Mouse (Mus musculus) c-Kit-positive CD71-positive TER-119-negative erythroid progenitor cells, embryonic 14.5 days (primary cell): ENCODE measurements around the gene Frmpd4.
A peak's percentile ranks its signal among the peaks of the same experiment; 100 is the strongest.

Source experiments
- DNase-seq: peaks from one replicate; pipeline ENCODE4 v3.0.0-alpha.2; 2013; ENCODE audit warnings: low read depth

The Frmpd4 gene

DNA sequence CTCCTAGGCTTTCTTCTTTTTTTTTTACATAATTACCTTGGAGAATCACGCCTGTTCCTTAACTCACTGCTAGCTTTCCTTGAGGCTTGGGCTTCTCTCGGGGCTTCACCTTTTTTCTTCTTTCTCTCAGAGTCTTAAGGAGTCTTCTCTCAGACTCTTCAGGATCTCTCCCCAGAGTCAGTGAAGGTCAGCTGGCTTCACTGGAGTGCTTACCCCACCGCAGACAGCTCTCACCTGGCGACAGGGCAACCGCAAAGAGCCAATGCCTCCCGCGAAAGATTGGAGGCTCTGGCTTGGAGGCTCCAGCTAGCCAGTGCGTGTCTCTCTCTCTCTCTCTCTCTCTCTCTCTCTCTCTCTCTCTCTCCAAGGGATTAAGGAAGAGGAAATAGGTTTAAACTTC lies 453.0 kb downstream of the Frmpd4 start:
- no peak for DNase-seq

DNA sequence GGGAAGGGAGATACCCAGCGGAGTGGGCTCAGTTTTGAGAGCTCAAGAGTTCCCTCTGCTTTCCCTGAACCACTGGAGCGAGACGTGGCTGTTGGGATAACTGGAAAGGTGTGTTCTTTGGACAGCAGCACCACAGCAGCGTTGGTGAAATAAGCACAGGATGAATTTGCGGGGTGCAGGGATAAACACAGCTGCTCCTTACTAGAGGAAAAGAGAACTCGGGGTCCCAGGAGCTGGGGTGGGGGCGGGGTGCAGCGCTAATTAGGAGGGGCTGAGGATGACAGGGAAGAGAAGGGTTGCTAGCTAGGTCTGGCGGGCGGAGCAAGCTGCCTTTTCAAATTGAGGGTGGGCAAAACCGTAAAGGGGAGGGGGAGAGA lies 453.5 kb downstream of the Frmpd4 start:
- no peak for DNase-seq

DNA sequence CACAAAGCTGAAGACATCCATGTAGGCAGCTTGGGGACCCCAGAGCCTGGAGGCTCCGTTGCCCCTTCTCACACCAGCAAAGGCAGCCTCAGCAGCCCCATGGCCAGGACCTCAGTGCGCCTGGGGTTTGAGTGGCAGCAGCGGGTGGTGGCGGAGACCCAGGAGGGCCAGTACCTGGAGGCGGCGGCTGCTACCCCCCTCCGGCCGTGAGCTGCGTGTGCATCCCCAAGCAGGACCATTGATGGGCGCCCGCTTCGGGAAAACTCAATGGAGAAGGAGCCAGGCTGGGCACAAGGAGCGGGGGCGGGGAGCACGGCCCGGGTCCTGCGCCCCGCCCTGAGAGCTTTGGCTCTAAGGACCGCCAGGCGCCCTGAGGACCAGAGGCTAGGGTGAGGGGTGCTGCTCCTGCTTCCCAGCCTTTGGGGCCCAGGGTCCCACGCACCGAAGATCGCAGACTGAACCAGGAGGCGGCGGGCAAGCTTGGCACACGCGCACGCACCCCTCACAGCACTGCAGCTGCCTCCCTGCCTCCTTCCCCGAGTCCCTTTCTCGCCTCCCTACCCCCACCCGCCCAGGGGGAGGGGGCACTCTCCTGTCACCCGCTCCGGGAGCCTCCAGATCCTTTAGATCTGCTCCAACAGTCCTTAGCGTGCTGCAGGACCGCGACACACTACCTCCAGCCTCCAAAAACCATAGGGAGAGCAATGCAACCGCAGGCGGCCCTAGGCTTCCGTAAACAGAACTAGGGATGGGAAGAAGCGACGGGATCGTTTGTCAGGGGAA lies 454.0 kb downstream of the Frmpd4 start:
- DNase-seq: no peak

DNA sequence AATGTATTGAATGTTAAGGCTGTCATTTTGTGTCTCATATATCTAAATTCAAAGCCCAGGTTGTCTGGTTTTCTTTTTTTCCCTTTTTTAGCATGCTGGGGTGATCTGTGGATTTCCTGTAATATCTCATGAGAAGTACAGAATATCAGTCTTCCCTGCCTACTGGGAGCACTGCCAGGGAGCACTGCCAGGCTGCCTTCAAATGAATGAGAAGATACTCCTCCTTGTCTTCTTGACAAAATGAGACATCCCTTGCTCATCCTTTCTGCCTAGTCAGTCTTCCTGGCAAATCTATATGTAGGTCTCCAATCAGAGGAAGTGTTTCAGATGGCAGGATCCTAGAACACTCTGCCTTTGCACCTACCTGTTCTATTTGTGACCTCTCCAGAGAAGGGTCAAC lies 535.4 kb downstream of the Frmpd4 start:
- no peak for DNase-seq

DNA sequence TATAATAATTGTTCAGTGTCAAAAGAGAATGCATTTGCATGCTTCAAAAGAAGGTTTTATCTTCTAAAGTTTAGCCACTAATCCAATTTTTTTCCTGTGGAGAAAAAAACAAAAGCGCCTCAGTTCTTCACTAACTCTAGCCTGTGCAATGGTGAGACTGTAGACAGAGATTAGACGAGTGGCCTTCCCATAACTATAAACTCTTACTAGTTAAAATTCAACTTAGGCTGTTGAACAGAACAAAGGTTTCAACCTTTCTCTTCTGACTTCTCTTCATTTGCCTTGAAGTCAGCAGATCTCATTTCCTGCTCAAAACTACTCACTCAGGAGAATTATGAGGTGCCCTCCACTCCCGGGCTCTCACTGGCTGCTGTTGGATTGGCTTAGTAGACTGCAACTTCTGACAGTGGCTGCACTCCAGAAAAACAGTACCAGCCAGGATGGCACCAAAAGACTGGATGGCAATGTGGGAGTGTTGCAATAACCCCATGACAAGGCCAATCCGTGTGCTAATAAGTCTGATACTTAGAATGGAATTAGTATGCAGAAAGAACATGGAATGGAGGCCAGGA lies 556.4 kb downstream of the Frmpd4 start:
- no peak for DNase-seq

DNA sequence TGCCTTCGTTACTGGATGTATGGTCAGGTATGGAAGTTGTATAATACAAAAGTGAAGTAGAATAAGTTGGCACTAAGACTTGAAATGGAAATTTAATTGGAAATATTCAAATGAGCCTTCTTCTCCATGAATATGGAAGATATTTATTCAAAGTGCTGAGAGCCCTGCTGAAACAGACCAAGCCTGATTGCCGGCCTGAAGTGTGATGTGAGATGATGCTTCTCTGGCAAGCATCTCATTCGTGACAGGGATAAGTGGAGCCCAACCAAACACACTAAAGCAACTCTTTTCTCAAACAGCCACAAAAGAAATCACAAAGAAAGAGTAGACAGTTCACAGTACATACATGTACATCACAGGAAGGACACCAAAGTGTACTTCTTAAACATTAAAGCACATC lies 559.2 kb downstream of the Frmpd4 start:
- DNase-seq: no peak

DNA sequence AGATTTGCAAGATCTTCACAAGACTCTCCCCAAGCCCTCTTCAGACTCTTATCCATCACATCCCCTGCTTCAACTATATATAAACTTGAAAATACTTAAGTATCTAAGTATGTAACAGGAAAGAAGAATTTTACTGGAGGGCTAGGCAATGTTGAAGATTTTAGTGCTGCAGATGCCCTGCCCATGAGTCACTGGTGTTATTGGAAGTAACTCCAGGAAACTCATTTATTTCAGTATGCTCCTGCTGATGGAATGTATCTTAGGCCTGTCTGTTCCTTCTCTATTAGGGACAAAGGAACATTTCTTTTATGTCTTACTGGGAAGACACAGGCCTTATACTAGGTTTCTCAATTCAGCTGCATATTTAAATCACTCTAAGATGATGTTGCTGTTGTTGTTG lies 592.2 kb downstream of the Frmpd4 start:
- DNase-seq: no peak

DNA sequence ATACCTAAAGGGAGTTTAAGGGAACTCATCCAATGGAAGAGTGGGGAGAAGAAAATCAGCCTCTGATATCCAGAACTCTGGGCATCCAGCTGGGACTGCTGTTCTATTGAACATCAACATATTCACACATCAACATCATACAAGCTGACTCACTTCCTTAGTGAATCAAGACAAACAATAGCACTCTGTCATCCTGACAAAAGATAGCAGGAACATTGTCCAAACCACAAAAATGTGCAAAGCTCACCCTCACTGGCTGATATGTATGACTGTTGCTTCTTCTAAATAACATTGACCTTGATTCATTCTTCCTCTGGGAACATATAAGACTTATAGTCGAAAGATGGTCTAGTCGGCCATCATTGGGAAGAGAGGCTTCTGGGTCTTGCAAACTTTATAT lies 625.8 kb downstream of the Frmpd4 start:
- DNase-seq: no peak

DNA sequence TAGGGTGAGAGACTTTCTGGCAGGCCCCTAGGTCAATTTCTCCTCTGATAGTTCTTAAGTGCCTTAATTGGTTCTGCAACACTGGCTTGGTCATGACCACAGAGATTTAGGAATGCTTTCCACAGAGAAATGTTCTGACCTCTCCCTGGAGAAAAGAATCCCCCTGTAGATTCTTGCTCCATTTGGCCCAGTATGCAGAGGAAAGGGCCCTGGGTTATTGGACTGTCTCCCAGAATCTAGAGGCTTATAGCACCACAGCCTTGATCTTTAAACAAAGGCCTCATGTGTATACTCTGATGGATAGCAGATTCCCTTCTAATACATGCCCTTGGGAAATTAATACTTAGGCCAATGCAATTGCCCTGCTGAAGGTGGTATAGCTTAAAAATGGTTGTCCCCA lies 667.5 kb downstream of the Frmpd4 start:
- DNase-seq: no peak

DNA sequence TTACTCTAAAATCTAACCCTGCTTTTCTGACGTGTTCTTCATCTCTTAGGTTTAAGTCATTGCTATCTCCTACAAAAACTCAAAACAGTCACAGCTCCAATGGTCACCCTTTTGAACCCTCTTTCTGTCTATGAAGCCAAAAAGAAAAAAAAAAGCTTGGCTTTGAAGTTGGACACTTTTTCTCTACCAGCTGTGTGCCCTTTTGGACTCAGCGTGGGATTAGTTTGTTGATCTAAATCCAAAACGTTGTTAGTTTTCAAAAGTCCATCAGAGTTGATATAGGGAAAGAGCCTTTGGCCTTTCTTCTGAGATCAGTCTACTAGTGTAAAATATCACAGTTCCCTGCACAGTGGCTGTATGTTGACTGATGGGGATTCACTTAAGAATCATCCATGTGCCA lies 676.0 kb downstream of the Frmpd4 start:
- no peak for DNase-seq

DNA sequence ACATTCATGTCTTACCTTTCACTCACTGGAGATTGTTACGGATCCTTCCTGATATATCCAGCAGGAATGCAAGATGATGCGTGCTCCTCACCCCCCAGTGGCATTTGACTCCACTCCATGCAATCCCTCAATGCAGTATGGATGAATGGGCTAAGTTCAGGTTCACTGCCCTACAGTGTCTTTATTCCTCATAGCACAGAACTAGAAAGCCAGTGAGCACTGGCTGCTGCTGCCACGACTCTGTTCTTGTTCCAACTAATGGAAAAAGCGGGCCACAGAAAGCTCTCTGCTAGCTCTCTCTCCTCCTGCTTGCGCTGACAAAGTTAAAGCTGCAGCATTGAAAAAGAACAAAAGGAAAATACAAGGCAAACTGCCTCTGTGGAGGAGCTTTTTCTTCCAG lies 722.2 kb downstream of the Frmpd4 start:
- DNase-seq: no peak

DNA sequence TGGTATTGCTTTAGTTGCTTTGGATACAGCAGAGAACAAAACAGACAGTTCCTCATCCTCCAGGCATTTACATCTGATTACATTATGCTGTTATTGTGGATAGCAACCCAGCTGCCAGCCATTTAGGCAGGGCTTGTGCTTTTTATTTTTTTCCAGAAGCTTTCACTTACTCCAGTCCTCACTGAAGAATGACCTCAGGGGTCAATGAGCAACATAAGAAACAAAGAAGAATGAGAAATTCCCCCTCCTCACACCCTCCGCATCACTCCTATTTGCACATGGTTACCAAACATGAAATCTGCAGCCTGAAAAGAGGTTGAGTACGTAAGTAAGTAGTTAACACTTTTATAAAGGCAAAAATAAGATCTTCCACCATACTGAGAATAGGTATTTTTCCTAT lies 744.5 kb downstream of the Frmpd4 start:
- DNase-seq: no peak

DNA sequence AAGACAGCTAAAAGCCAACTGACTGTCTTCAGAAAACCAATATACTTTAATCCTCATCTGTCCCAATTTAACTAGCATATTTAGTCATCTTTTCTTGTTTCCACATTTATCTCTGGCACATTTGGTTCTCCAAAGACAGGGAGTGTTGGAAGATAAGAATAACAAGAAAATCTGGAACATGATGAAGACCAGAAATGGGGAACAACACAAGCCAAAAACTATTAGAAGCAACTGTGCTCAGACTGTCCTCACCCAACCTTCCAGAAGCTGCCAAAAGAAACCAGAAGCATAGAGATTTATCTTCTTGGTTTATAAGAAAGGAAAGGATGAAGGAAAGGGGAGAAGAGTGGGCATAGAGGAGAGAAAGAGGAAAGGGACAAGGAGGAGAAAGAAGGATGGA lies 748.6 kb downstream of the Frmpd4 start:
- no peak for DNase-seq

DNA sequence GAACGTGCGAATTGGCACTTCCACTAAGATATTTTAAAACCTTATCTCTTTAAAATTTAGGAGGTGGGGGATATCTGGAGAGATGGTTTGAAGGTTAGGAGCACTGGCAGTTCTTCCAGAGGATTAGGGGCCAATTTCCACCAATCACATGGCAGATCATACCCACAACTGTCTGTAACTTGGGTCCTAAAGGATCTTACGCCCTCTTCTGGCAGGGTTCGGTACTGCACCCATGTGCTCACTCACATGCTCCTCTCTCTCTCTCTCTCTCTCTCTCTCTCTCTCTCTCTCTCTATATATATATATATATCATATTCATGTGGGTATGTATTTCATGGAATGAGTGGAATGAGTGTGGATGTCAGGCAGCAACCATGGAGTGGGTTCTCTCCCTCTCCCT lies 759.7 kb downstream of the Frmpd4 start:
- DNase-seq: peak; percentile 0

DNA sequence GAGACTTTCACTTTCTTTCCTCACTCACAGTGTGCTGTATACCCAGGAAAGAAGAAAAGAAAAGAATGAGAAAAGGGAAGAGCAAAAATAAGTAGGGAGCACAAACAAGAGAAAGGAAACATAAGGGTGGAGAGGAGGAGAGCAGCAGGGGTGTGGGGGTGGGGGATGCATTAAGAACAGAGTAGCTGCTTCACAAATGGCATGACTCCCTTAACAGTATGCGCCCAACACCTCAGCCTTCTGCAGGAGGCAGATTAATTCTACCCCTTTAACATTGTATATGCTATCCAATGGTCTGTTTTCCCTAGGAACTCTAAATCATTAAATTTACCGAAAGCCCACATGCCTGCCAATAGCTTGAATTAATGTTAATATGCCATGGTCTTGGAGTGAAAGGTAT lies 766.9 kb downstream of the Frmpd4 start:
- no peak for DNase-seq

DNA sequence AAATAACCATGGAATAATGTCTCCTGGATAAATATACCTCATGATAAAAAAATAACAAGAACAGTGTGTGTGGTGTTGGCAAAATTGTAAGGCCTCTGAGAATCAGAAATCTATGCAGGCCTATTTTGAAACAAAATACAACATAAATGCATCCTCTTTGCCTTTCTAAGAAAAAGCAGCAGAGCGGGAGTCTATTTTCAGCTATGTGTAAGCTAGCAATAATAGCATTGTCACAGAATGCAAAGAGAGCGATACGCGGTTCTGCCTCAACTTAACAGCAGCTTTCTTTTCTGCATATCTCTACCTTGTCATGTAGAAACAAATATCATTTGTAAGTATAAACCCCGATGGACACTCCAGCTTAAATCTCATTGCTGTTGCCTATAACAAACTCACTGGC lies 768.5 kb downstream of the Frmpd4 start:
- no peak for DNase-seq

DNA sequence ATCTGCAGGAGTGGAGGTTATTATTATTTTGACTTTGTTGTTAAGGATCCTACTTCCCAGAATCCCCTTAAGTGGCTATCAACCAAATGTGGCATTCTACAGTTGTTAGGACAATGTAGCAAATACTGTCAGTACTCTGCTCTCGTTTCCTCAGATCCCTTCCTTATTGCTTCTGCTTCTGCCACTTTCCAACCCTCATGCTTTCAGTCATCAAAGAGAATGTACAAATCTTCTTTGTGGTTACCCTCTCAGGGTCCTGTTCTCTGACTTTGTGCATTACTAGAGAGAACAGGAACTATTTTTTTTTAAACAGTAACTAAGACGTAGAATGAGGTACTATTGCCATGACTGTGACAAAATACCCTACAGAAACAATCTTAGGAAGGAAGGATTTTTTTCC lies 788.3 kb downstream of the Frmpd4 start:
- DNase-seq: no peak

DNA sequence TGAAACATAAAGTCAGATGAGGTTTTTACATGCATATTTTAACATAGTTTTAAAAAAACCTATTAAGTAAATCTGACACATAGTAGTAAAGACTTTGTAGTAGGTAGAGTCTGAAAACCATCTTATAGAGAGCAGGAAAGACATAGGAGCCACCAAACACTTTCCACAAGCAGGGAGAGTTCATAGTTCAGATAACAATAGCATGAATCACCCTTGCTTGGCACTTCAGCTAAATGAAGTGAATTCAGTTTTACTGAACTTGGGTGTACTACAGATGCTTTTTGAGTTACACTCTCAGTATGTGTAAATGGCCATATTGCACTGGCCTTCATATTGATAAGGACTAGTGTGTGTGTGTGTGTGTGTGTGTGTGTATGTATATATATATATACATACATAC lies 793.5 kb downstream of the Frmpd4 start:
- no peak for DNase-seq

DNA sequence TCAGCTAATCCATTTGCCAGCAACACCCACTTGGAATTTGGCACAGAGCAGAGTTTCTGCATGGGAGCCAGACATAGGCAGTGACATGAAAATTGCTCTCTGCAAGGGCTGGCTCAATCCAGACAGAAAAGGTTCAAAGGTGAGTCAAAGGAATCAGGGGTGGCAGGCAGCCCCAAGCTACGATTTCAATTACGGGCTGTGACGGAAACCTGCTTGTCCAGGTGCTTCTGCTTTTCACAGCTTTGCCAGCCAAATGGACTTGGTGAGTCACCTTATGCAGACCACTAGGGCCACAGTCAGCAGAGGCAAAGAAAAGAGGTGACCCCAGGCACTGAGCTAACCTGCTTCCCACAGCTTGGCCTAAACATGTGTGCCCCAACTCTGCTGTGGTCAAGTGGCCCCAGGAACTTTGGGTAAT lies 857.5 kb downstream of the Frmpd4 start:
- no peak for DNase-seq

DNA sequence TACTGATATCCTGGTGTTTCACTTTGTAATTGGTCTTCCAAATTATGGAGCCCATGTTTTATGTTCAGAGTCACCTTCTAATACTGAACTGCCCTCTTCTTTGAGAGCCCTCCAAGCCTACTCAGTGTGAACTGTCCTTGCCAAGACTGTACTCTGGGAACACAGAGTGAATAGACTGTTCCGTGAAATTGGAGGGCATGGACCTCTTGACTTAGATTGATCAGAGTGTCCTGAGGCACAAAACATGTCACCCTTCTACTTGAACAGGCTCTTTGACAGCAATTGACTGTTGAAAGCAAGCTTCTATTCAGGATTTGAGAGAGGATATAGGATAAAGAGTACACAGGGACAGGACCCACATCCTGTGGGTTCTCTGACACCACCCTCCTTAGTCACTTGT lies 857.9 kb downstream of the Frmpd4 start:
- no peak for DNase-seq

DNA sequence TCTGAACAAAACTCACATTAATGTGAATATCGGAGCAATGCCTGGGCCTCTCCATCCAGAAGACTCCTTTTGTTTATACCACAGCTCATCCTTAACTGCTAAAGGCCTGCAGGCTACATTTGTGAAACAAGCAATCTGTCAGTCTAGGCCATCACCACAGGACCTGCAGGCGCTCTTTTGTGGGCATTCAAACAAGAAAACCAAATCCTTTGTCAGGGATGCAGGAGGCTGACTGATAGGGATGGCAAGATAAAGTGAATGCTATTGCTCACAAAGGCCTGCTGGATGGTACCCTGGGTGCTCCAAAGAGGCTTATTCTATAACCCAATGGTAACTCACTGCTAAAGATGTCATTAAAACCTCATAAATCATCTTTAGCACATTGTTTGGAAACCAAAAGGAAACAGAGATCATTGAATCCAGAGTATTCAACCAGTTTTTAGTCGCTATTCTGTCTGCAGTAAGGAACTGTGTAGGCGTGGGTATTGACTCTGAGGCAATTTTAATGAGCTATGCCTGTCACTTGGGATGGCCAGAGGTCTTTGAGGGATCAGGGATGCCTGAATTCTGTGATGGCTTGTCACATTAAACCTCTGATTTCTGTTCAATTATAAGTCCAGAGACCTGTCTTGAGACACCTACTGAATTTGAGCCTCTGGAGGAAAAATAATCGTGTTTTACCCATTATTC lies 922.1 kb downstream of the Frmpd4 start:
- no peak for DNase-seq

DNA sequence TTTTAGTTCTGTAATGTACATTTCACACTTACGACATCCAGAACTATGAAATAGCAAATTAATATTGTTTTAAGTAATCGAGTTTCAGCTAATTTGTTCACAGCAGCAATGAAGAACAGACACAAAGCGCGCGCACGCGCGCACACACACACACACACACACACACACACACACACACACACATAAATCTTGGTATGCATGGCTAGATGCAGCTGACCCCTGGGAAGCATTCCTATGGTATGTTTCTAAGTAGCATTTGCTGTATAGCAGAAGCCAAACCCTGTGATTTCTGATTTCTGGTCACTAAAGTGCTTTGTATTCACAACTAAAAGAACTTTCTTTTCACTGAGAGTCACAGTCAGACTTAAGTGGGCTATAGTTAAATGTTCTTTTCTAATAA lies 922.8 kb downstream of the Frmpd4 start:
- no peak for DNase-seq

DNA sequence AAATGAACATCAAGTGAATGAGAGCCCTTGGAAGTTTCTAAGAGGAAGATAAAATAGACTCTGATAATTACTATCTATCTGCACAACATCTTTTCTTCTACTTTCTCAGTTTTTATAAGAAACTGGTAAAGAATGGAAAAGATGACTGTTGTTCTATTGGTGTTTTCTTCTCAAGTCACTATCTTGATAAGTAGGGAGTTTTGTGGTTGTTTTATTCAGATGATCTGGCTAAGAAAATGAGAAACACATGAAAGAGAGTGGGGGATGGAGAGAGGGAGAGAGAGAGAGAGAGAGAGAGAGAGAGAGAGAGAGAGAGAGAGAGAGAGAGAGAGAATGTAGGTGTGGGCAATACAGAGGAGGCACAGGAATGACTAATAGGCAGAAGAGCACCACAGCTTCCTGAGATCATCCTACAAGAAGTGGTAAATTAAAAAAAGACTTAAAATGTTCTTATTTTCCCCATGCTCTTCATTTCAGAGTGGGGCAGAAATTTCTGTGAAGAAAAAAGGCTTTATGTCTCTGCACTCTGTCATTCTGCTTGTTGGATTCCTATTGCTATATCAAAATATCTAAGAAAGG lies 979.3 kb downstream of the Frmpd4 start:
- no peak for DNase-seq
